Mouse (Mus musculus) liver, postnatal 0 days (tissue): Measurements from ENCODE around the gene Maip1.

ENCODE experiments used
- CTCF ChIP-seq: sonication (generic); IDR thresholded peaks from 2 replicates; pipeline ENCODE4 v1.5.1; 2016; ENCODE audit warnings: antibody characterized with exemption, low read depth
- EP300 ChIP-seq: IDR thresholded peaks from 2 replicates; pipeline ENCODE4 v1.6.1; 2016; ENCODE audit warnings: antibody characterized with exemption, low read depth, mild to moderate bottlenecking

- TF ChIP-seq EP300 (no peak), CTCF (no peak)
Observed at GRCm38 (mm10) chr1:57402116-57402515, 4.0 kb upstream of the Maip1 start.
